Mouse (Mus musculus): Measurements from ENCODE around the gene Sez6. TPM values are rescaled to one million over a fixed set of nuclear protein-coding genes. Genes with fewer than 3 reads are reported as not detected.

Sez6 gene
- polyA plus RNA-seq, 1 experiment from 2014 or later: 1.8 TPM

GRCm38 (mm10) chr11:77984836-77985231 is 54.2 kb downstream of the Sez6 start:
- Histone ChIP-seq H3K9me3 (no peaks in the 10 kb centered on the region), H3K4me3 (replicated peaks) (peak overlapping the region; percentile 94), H3K27ac (peak overlapping the region; percentile 95), H3K27me3 (replicated peaks) (no peaks in the 10 kb centered on the region), H3K4me2 (peak overlapping the region; percentile 65), H3K36me3 (peaks cover 7% of the 10 kb centered on the region; the same call in 1 of the 2 replicates), H3K9ac (peak overlapping the region; percentile 97), H3K4me1 (peaks cover 13% of the 10 kb centered on the region)
- no peak for ATAC-seq (ENCODE audit: insufficient read depth, low FRiP score, low read depth)
- 0% methylated on average over 13 of the region's 13 CpGs for WGBS

GRCm38 (mm10) chr11:77985541-77986065 is 55.0 kb downstream of the Sez6 start:
- H3K4me1 ChIP-seq: peaks cover 10% of the 10 kb centered on the region
- H3K4me3 ChIP-seq (replicated peaks): peak overlapping the region; percentile 94
- peaks cover 7% of the 10 kb centered on the region; the same call in 1 of the 2 replicates for H3K36me3 ChIP-seq
- WGBS: 68% methylated on average over 3 of the region's 3 CpGs
- peak overlapping the region; percentile 97; the same call in 1 of the 2 replicates for H3K9ac ChIP-seq
- peak overlapping the region; percentile 65 for H3K4me2 ChIP-seq
- H3K27me3 ChIP-seq (replicated peaks): no peaks in the 10 kb centered on the region
- ATAC-seq (ENCODE audit: insufficient read depth, low FRiP score, low read depth): no peak
- H3K9me3 ChIP-seq: no peaks in the 10 kb centered on the region
- peak overlapping the region; percentile 95; the same call in 1 of the 2 replicates for H3K27ac ChIP-seq

GRCm38 (mm10) chr11:77989071-77989690 is 58.6 kb downstream of the Sez6 start:
- H3K4me1 ChIP-seq: peaks cover 9% of the 10 kb centered on the region
- H3K4me3 ChIP-seq (replicated peaks): no peak overlapping the region
- H3K27ac ChIP-seq: no peak overlapping the region
- 86% methylated on average over 13 of the region's 13 CpGs for WGBS
- H3K9me3 ChIP-seq: no peaks in the 10 kb centered on the region
- peaks cover 10% of the 10 kb centered on the region; the same call in 1 of the 2 replicates for H3K36me3 ChIP-seq
- no peak for ATAC-seq (ENCODE audit: insufficient read depth, low FRiP score, low read depth)
- no peaks in the 10 kb centered on the region for H3K27me3 ChIP-seq (replicated peaks)
- H3K9ac ChIP-seq: no peak overlapping the region
- no peak overlapping the region for H3K4me2 ChIP-seq

- Histone ChIP-seq H3K27ac (no peak overlapping the region), H3K27me3 (replicated peaks) (no peaks in the 10 kb centered on the region), H3K4me1 (no peaks in the 10 kb centered on the region), H3K4me3 (replicated peaks) (no peak overlapping the region), H3K4me2 (no peak overlapping the region), H3K9ac (no peak overlapping the region), H3K9me3 (no peaks in the 10 kb centered on the region), H3K36me3 (0 out of 2 replicates have a peak, but pooled peaks cover 3% of the 10 kb centered on the region)
- no peak for ATAC-seq (ENCODE audit: insufficient read depth, low FRiP score, low read depth)
- WGBS: 69% methylated on average over 1 of the region's 1 CpGs
Observed at GRCm38 (mm10) chr11:77995556-77995955, 65.0 kb downstream of the Sez6 start.

- Histone ChIP-seq H3K4me3 (replicated peaks) (no peak overlapping the region), H3K9ac (no peak overlapping the region), H3K27me3 (replicated peaks) (no peaks in the 10 kb centered on the region), H3K27ac (no peak overlapping the region), H3K9me3 (no peaks in the 10 kb centered on the region), H3K4me1 (no peaks in the 10 kb centered on the region), H3K36me3 (peaks cover 32% of the 10 kb centered on the region), H3K4me2 (no peak overlapping the region)
- no peak for ATAC-seq (ENCODE audit: insufficient read depth, low FRiP score, low read depth)
- 94% methylated on average over 5 of the region's 5 CpGs for WGBS
Observed at GRCm38 (mm10) chr11:78006446-78006845, 75.8 kb downstream of the Sez6 start.

- no peak overlapping the region for H3K9ac ChIP-seq
- H3K4me2 ChIP-seq: no peak overlapping the region
- H3K27me3 ChIP-seq (replicated peaks): no peaks in the 10 kb centered on the region
- peaks cover 75% of the 10 kb centered on the region for H3K36me3 ChIP-seq
- H3K9me3 ChIP-seq: no peaks in the 10 kb centered on the region
- 17% methylated on average over 4 of the region's 4 CpGs for WGBS
- no peaks in the 10 kb centered on the region for H3K4me1 ChIP-seq
- no peak for ATAC-seq (ENCODE audit: insufficient read depth, low FRiP score, low read depth)
- H3K4me3 ChIP-seq (replicated peaks): no peak overlapping the region
- no peak overlapping the region for H3K27ac ChIP-seq
Observed at GRCm38 (mm10) chr11:78019676-78020075, 89.1 kb downstream of the Sez6 start.

GRCm38 (mm10) chr11:78023607-78024006 is 93.0 kb downstream of the Sez6 start:
- H3K4me1 ChIP-seq: no peaks in the 10 kb centered on the region
- H3K9ac ChIP-seq: no peak overlapping the region
- no peak overlapping the region for H3K27ac ChIP-seq
- no peaks in the 10 kb centered on the region for H3K27me3 ChIP-seq (replicated peaks)
- no peak overlapping the region for H3K4me3 ChIP-seq (replicated peaks)
- no peaks in the 10 kb centered on the region for H3K9me3 ChIP-seq
- no peak for ATAC-seq (ENCODE audit: insufficient read depth, low FRiP score, low read depth)
- WGBS: 85% methylated on average over 8 of the region's 8 CpGs
- no peak overlapping the region for H3K4me2 ChIP-seq
- H3K36me3 ChIP-seq: peaks cover 75% of the 10 kb centered on the region

Other genes with a start within 250 kb of the Sez6 start
- 4.9 and 5.0 TPM in 2 replicates for gene Nufip2, start 244.6 kb upstream of the Sez6 start, polyA plus RNA-seq (2015; fragmentation: Nextera tagmentation; extraction: Ambion mirVana)
- 0.13 TPM in 1 of 2 replicates, not detected in the other for gene Cryba1, start 205.5 kb upstream of the Sez6 start, polyA plus RNA-seq (2015; fragmentation: Nextera tagmentation; extraction: Ambion mirVana)
- 29.7 and 29.9 TPM in 2 replicates for gene Myo18a, start 167.6 kb upstream of the Sez6 start, polyA plus RNA-seq (2015; fragmentation: Nextera tagmentation; extraction: Ambion mirVana)
- gene Gm10277, start 143.1 kb upstream of the Sez6 start, polyA plus RNA-seq (2015; fragmentation: Nextera tagmentation; extraction: Ambion mirVana): 1.5 and 1.6 TPM in 2 replicates
- gene Pipox, start 36.7 kb upstream of the Sez6 start, polyA plus RNA-seq (2015; fragmentation: Nextera tagmentation; extraction: Ambion mirVana): 16.4 and 23.3 TPM in 2 replicates
- gene Phf12, start 52.0 kb downstream of the Sez6 start, polyA plus RNA-seq (2015; fragmentation: Nextera tagmentation; extraction: Ambion mirVana): 13.4 and 18.0 TPM in 2 replicates
- 17.3 and 19.4 TPM in 2 replicates for gene Dhrs13, start 101.5 kb downstream of the Sez6 start, polyA plus RNA-seq (2015; fragmentation: Nextera tagmentation; extraction: Ambion mirVana)
- gene Flot2, start 107.1 kb downstream of the Sez6 start, polyA plus RNA-seq (2015; fragmentation: Nextera tagmentation; extraction: Ambion mirVana): 54.1 and 60.5 TPM in 2 replicates
- 26.5 and 30.6 TPM in 2 replicates for gene Eral1, start 149.6 kb downstream of the Sez6 start, polyA plus RNA-seq (2015; fragmentation: Nextera tagmentation; extraction: Ambion mirVana)
- 10.2 and 10.6 TPM in 2 replicates for gene Fam222b, start 163.9 kb downstream of the Sez6 start, polyA plus RNA-seq (2015; fragmentation: Nextera tagmentation; extraction: Ambion mirVana)
- 57.3 and 67.4 TPM in 2 replicates for gene Traf4, start 234.8 kb downstream of the Sez6 start, polyA plus RNA-seq (2015; fragmentation: Nextera tagmentation; extraction: Ambion mirVana)
- 15.4 and 18.2 TPM in 2 replicates for gene Nek8, start 245.9 kb downstream of the Sez6 start, polyA plus RNA-seq (2015; fragmentation: Nextera tagmentation; extraction: Ambion mirVana)
- gene Tlcd1, start 245.9 kb downstream of the Sez6 start, polyA plus RNA-seq (2015; fragmentation: Nextera tagmentation; extraction: Ambion mirVana): 29.8 and 30.8 TPM in 2 replicates